Mouse (Mus musculus) erythroblast, adult 5-6 weeks (primary cell): ENCODE results near the gene Nfia. TPM values are rescaled to one million over a fixed set of nuclear protein-coding genes. Genes with fewer than 3 reads are reported as not detected.

ENCODE experiments used
- ATAC-seq: replicated peaks from 2 replicates; pipeline ENCODE4 v1.8.0; 2016; ENCODE audit warnings: moderate number of reproducible peaks, mild to moderate bottlenecking, moderate TSS enrichment, inconsistent platforms; ENCODE audit not compliant: poor library complexity, low FRiP score, severe bottlenecking
- total RNA-seq, 2 experiments: library from RNA; stranded (forward) in 1 of 2; stranded (reverse) in 1 of 2; fragments of 150-400 nt in 1 of 2; fragments of 200-764, 138-1000 nt in 1 of 2; gene quantifications; 2 replicates each; pipeline versions ENCODE4 v1.2.3 to v1.2.4; 2015 to 2017; ENCODE audit warnings: low replicate concordance in 2 of 2

The Nfia gene
- total RNA-seq, 2 experiments from 2014 or later: 4.7 to 21.3 TPM

DNA sequence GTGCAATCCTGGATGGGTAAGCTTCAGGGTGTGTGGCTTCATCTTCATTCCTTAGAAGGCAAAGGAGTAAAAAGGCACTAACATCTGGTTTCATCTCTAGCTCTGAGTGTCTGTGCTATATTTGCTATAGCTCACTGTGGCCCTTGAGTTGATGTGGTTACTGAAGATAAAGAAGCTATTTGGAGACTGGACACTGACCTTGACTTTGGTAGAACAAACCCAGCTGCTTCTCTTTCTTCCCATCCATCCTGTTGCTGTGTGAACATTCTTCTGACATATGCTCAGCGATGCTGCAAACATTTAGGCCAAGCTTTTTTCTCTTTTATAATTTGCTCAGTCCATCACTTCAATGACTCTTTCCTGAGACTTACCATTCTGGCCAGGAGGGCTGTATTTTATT lies 114.7 kb downstream of the Nfia start:
- no peak for ATAC-seq

DNA sequence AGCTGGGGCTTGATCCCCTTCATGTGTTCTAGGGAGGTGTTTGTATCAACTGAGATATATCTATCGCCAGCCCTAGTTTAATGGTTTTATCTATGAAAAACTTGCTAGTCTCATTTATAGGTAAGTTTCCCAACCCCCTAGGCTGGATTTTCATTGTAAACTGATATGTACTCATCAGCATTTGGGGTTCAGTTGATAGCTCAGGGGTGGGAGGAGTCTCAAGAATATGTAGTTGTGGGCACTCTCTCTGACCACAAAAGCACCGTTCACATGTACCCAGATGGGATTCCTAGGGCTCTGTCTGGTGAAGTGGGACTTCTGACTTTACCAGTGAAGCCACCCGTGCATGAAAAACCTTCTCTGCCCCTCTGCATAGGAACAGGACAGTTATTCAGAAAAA lies 118.5 kb downstream of the Nfia start:
- no peak for ATAC-seq

- no peak for ATAC-seq
These were observed 119.1 kb downstream of the Nfia start for GRCm38 (mm10) chr4:97891611-97892010.

DNA sequence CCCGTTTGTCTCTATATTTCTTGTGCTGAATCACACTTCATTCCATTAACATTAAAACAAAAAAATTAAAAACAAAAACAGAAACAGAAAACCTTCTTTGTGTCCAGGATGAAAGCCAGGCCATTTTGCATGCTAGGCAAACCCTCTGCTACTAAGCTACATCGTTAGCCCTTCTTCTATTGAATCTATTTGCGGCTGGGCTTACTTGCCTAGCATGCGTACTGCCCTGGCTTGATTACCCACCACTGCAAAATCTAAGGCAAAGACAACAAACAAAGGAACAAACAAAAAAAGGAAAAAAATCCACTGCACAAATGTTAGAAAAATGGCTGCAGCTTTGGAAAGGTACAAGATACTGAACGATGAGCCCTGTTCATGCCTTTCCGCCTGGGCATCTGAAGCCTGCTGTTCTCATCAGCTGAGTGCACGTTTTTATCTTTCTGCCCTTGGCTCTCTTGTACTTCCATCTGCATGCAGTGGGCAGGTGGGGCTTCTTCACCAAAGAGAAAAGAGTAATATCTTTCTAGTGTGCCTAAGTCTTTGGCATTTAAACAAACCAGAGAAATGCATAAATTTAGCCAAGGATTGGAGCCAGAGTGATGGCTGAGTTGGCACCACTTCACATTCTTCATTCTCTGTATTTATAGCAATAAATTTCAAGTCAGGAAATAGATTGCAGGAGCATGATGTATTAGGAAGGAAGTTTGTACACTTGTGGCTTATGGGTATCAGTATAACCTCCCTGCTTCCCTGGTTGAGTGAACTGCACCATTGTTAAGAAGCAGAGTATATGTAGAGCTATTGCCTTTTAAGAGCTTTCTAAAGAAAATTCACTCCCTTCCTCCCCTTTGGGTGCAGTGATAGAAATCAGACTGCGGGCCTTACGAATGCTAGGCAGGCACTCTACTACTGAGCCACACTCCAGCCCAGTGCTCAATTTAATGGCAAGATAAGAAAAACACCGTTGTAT lies 121.7 kb downstream of the Nfia start:
- ATAC-seq: peak; percentile 60

GRCm38 (mm10) chr4:97895940-97896339 lies 123.4 kb downstream of the Nfia start:
- no peak for ATAC-seq

DNA sequence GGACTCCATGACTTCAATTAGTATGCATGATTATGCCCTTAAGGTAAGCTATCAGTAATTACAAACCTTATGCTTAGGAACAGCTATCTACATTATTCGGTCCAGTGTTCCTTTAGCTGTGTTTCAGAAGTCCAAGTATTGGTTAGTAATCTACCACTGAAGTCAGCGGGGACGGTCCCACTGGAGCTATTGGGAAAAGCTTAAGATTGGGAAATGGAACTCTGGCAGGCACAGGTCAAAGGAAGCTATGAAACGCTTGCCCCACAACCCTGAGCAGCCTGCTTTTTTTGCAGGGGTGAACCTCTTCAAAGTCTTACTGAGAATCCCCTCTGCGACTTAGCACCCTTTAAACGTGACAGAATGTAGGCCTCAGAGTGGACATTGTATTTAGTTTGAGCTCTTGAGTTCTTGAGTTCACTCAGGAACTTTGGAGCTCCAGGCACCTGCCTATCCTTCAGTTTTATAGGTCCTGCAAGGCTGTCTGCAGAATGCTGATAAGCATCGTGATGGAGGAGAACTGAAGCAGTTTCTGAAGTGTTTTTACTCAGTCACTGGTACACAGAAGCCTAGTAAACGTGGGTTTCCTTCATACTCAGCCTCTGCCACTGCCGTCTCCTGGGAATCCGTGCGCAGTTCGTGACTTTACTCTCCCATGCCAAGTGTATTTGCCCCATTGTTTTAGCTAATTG lies 127.9 kb downstream of the Nfia start:
- 0 out of 2 replicates have a peak, but pooled peaks have one; percentile 51 for ATAC-seq

DNA sequence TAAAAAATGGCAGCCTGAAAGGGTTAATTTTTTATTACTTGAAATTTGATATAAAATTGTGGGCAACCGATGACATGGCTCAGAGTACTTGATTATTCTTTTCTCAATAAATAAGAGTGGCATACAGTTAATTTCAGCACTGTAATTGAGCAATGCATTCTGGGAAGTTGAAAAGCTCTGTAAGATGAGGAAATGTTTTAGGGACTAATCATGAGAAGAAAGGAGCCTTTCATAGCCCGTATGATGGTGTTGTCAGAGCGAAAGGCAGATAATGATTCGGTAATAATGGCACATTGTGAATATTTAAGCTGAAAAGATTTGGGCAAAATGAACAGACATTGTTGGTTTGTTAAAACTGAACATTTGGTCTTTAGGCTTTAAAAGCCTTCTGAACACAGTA lies 133.3 kb downstream of the Nfia start:
- no peak for ATAC-seq

- ATAC-seq: 0 out of 2 replicates have a peak, but pooled peaks have one; percentile 24
These were observed 136.1 kb downstream of the Nfia start for GRCm38 (mm10) chr4:97908576-97909147.

GRCm38 (mm10) chr4:97910115-97910776 lies 137.7 kb downstream of the Nfia start:
- no peak for ATAC-seq

DNA sequence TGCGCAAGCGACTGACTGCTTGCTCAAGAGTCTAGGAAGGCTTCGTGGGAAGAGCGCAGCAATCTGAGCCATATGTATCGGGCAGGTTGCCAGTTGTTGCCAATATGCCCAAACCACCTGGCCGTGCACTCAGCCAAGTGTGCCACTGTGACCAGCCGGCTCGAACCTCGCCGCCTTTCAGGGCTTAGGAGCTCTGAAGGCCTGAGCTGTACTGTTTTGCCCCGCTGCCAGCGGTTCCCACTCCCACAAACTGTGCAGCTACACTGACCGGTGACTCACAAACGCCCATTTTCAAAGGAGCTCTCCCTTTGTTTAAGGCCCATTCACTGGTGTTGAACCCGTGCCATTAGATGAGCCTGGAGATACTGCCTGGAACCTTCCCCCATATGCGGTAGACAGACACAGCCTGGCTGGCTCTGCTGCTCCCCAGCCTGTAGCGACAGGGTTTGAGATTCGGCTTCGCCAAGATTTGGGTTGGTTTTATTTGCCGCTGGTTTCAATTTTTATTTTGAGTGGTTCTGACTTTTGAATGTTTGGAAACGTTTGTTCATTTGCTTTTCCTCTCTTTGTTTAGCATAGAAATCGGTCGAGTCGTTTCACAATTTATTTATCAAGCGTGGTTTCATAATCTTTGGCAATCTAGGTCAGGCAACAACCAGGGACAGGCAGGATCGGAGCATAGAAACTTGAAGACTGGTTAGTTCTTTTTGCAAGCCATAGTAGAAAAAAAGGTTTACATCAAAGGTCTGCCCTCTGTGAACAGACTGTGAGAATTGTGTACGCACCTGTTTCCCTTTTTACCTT lies 138.4 kb downstream of the Nfia start:
- ATAC-seq: no peak

DNA sequence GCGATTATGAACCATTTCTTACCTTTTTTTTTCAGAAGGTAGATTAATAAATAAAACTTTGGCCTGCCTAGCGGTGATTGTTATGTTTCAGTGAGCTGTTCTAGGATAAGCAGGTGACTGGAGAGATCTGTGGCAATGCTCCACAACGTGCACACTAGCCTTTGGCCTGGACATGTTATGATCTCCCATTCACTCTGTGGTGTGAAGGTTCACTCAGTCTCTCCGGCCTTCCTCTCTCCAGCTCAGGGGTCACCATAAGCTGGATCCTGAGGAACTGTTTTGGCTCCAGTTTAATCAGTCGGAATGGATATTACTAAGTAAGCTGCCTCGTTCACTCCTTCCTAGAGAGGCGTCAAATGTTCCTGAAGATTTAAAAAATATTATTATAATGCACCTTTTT lies 139.2 kb downstream of the Nfia start:
- ATAC-seq: no peak

DNA sequence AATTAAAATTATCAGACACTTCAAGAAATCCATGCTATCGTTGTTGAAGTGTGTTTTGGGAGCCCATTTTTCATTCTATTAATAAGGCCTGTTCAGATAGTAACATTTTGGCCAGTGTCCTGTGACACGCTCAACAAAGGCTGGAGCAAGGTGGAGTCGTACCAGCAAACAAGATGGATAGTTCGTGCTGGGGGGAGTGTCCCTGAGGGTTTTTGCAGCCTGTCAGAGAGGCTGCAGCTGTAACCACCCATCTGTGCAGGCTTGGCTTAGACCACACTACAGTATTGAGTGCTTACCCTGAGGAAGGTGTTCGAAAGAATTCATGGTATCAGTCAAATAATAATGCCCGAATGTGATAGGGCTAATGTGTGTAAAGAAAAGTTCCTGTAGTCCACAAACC lies 139.6 kb downstream of the Nfia start:
- ATAC-seq: 0 out of 2 replicates have a peak, but pooled peaks have one; percentile 22

GRCm38 (mm10) chr4:97912560-97912959 lies 140.0 kb downstream of the Nfia start:
- no peak for ATAC-seq

- no peak for ATAC-seq
These were observed 141.8 kb downstream of the Nfia start for GRCm38 (mm10) chr4:97914348-97914747.

DNA sequence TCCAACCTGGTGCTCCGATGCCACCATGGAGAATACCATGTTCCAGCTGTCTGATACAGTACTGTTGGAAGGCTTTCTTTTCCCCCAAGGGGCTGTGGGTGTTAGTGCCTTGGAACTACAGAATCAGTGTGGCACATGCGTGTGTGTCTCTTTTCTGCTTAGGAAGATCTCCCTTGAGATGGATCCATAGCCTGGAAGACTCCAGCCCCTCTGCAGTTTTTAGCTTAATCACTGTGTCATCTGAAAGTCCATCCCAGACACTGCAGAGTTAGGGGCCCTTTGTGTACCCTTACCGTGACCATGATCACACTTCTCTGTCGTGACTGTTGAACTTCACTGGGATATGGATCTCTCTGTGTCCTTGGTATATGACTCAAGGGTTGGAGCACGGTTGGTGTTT lies 142.2 kb downstream of the Nfia start:
- ATAC-seq: no peak

DNA sequence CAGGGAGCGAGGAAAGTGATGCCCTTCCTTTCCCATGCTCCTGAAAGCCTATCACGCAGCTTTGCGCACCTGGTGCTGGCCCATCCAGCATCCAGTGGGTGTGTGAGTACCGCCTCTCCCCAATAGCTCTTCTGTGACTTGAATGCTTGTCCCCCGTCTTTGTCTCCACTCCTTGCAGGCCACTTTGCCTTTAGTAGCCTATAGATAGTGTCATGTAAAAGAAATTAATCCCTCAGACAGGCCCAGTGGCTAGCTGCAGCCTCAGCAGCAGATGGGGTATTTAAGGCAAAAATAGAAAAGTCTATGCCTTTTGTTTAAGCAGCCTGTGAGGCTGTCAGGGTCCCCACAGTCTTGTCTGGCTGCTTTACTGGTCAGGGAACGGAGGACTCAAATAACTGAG lies 145.0 kb downstream of the Nfia start:
- ATAC-seq: no peak

DNA sequence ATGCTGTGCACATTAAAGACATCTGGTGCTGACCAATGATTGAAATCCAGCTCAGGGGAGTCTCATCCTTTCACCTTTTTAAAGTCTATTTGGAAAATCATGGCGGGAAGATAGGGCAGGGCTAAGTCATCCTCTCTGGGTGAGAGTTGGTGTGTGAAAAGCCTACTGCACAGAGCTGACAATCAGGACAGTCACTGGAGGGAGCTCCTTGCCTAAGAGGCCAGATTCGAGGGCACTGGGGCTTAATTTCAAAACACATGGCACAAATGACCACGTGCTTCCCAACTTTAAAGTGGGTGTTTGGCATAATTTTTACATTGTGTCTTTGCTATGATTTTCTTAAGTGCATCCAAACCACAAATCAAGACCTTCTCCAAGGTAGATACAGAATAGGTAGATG lies 146.1 kb downstream of the Nfia start:
- ATAC-seq: no peak

DNA sequence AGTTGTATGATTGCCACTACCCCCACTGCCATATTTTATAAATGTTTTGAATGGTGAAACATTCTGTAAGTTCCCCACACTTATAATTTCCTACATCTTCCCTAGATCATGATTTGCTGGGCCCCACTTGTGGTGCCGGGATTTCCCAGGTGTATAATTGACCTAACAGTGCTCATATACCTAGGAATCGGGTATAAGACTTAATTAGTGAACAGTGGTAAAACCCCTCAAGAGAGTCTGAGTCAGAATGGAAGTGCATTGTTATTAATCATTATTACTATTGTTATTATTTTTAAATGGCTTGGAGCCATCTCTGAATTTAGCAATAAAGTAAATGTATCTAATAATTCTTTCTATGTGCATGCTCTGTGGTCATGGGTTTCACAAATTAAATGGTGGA lies 147.2 kb downstream of the Nfia start:
- no peak for ATAC-seq
